Mouse (Mus musculus): ENCODE data around the gene Ccdc187. TPM values are rescaled to one million over a fixed set of nuclear protein-coding genes. Genes with fewer than 3 reads are reported as not detected.

Ccdc187 gene
- polyA plus RNA-seq, 1 experiment, result 2.2 TPM

GRCm38 (mm10) chr2:26264646-26265045, 29.7 kb downstream of the Ccdc187 start:
- H3K27ac ChIP-seq (ENCODE audit: insufficient read depth, low read length), result no peak overlapping the region
- no peak overlapping the region for H3K4me3 ChIP-seq (ENCODE audit: insufficient read depth, low read length)
- H3K4me1 ChIP-seq (ENCODE audit: control insufficient read depth, insufficient read depth, low read length), result no peaks in the 10 kb centered on the region
- TF ChIP-seq CTCF (IDR thresholded peaks at IDR 0.05; ENCODE audit: extremely low read depth, insufficient read depth, low read length) (no peak), POLR2A (IDR thresholded peaks at IDR 0.05; ENCODE audit: extremely low read depth, insufficient read depth, low read length) (no peak)

DNA sequence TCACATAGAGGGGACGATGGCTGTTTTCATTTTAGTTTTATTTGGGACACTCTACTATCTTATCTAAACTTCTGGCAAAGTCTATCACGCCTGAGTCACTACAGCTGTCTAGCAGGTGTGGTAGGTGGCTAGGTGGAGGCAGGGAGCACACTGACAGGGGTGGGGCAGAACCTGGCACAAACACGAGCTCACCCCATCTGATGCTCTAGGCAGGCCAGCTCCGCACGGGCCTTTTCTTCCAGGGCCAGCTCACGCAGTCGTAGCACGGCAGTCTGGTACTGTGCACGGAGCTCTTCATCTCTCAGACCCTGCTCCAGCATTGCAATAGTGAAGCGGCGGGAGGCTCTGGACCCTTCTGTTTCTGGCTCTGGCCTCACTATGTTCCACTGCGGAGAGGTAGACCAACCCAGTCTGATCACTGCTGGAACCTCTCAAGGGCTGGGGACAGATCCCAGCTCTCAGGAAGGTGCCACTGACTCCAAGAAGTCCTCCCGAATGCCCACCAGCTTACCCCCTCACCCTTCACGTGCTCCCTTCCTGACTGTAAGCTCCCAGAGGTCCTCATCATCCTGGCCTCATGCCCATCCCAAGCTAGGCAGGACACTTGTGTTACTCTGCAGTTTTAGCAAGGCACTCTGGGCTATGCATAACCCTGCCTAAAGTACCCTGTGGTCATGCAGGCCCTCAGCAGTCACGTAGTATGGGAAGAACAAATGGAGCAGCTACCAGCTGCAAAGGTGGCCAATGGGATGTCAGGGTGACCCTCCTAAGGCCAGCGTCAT, 36.9 kb downstream of the Ccdc187 start:
- Histone ChIP-seq H3K4me1 (ENCODE audit: control insufficient read depth, insufficient read depth, low read length) (no peaks in the 10 kb centered on the region), H3K4me3 (ENCODE audit: insufficient read depth, low read length) (no peak overlapping the region), H3K27ac (ENCODE audit: insufficient read depth, low read length) (no peak overlapping the region)
- TF ChIP-seq POLR2A (IDR thresholded peaks at IDR 0.05; ENCODE audit: extremely low read depth, insufficient read depth, low read length) (no peak), CTCF (IDR thresholded peaks at IDR 0.05; ENCODE audit: extremely low read depth, insufficient read depth, low read length) (no peak)

GRCm38 (mm10) chr2:26254816-26255215, 39.5 kb downstream of the Ccdc187 start:
- TF ChIP-seq CTCF (IDR thresholded peaks at IDR 0.05; ENCODE audit: extremely low read depth, insufficient read depth, low read length), result no peak
- no peak for TF ChIP-seq POLR2A (IDR thresholded peaks at IDR 0.05; ENCODE audit: extremely low read depth, insufficient read depth, low read length)
- Histone ChIP-seq H3K4me1 (ENCODE audit: control insufficient read depth, insufficient read depth, low read length) (no peaks in the 10 kb centered on the region), H3K4me3 (ENCODE audit: insufficient read depth, low read length) (no peak overlapping the region), H3K27ac (ENCODE audit: insufficient read depth, low read length) (no peak overlapping the region)

- TF ChIP-seq POLR2A (IDR thresholded peaks at IDR 0.05; ENCODE audit: extremely low read depth, insufficient read depth, low read length) (no peak), CTCF (IDR thresholded peaks at IDR 0.05; ENCODE audit: extremely low read depth, insufficient read depth, low read length) (no peak)
- Histone ChIP-seq H3K4me3 (ENCODE audit: insufficient read depth, low read length) (no peak overlapping the region), H3K27ac (ENCODE audit: insufficient read depth, low read length) (no peak overlapping the region), H3K4me1 (ENCODE audit: control insufficient read depth, insufficient read depth, low read length) (no peaks in the 10 kb centered on the region)
Observed at GRCm38 (mm10) chr2:26252514-26253206, 41.7 kb downstream of the Ccdc187 start.

GRCm38 (mm10) chr2:26247531-26247930, 46.8 kb downstream of the Ccdc187 start:
- no peak for TF ChIP-seq POLR2A (IDR thresholded peaks at IDR 0.05; ENCODE audit: extremely low read depth, insufficient read depth, low read length)
- TF ChIP-seq CTCF (IDR thresholded peaks at IDR 0.05; ENCODE audit: extremely low read depth, insufficient read depth, low read length), result no peak
- Histone ChIP-seq H3K4me1 (ENCODE audit: control insufficient read depth, insufficient read depth, low read length) (no peaks in the 10 kb centered on the region), H3K27ac (ENCODE audit: insufficient read depth, low read length) (no peak overlapping the region), H3K4me3 (ENCODE audit: insufficient read depth, low read length) (no peak overlapping the region)

- no peak overlapping the region for H3K27ac ChIP-seq (ENCODE audit: insufficient read depth, low read length)
- H3K4me3 ChIP-seq (ENCODE audit: insufficient read depth, low read length), result no peak overlapping the region
- H3K4me1 ChIP-seq (ENCODE audit: control insufficient read depth, insufficient read depth, low read length), result no peaks in the 10 kb centered on the region; the same call in 1 of the 2 replicates
- TF ChIP-seq POLR2A (IDR thresholded peaks at IDR 0.05; ENCODE audit: extremely low read depth, insufficient read depth, low read length), result no peak
- no peak for TF ChIP-seq CTCF (IDR thresholded peaks at IDR 0.05; ENCODE audit: extremely low read depth, insufficient read depth, low read length)
Observed at GRCm38 (mm10) chr2:26240841-26241240, 53.5 kb downstream of the Ccdc187 start.

- no peak overlapping the region for H3K27ac ChIP-seq (ENCODE audit: insufficient read depth, low read length)
- no peaks in the 10 kb centered on the region; the same call in 1 of the 2 replicates for H3K4me1 ChIP-seq (ENCODE audit: control insufficient read depth, insufficient read depth, low read length)
- no peak overlapping the region for H3K4me3 ChIP-seq (ENCODE audit: insufficient read depth, low read length)
- TF ChIP-seq POLR2A (IDR thresholded peaks at IDR 0.05; ENCODE audit: extremely low read depth, insufficient read depth, low read length) (no peak), CTCF (IDR thresholded peaks at IDR 0.05; ENCODE audit: extremely low read depth, insufficient read depth, low read length) (no peak)
Observed at GRCm38 (mm10) chr2:26240330-26240729, 54.0 kb downstream of the Ccdc187 start.

DNA sequence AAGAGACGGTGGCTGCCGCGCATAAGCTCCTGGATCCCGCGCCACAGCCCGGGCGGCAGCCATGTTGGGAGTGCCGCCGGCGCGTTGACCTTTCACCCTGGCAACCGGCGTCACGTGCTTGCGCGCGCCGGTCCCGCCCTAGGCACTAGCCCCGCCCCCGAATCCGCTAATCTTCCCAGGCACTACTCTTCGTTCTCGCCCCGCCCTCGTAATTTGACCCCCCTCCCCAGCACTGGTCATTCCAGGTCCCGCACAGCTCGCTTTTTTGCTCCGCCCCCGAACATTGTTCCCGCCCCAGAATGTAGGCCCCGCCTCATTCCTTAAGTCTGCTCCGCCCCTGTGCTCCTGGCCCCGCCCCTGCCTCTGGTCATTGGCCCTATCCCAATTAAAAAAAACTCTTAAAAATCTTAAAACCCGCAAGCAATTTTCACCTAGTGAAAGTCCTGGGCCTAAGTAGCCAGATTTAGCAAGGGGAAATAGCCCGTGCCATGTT, 57.0 kb downstream of the Ccdc187 start, which contains the start of gene Qsox2:
TSS of gene Qsox2 (minus strand) at position 236 of the 493 bp plus-strand sequence.
- H3K4me1 ChIP-seq (ENCODE audit: control insufficient read depth, insufficient read depth, low read length), result peaks cover 5% of the 10 kb centered on the region; the same call in 1 of the 2 replicates

GRCm38 (mm10) chr2:26236681-26237289, 57.6 kb downstream of the Ccdc187 start:
- Histone ChIP-seq H3K4me3 (ENCODE audit: insufficient read depth, low read length) (peak overlapping the region; percentile 49), H3K4me1 (ENCODE audit: control insufficient read depth, insufficient read depth, low read length) (peaks cover 7% of the 10 kb centered on the region), H3K27ac (ENCODE audit: insufficient read depth, low read length) (no peak overlapping the region)
- TF ChIP-seq POLR2A (IDR thresholded peaks at IDR 0.05; ENCODE audit: extremely low read depth, insufficient read depth, low read length) (no peak), CTCF (IDR thresholded peaks at IDR 0.05; ENCODE audit: extremely low read depth, insufficient read depth, low read length) (no peak)

More for the DNA sequence above, 57.0 kb downstream of the Ccdc187 start, which contains the start of gene Qsox2:
- peak; percentile 67; the same call in 1 of the 2 replicates for TF ChIP-seq POLR2A (IDR thresholded peaks at IDR 0.05; ENCODE audit: extremely low read depth, insufficient read depth, low read length)
- no peak for TF ChIP-seq CTCF (IDR thresholded peaks at IDR 0.05; ENCODE audit: extremely low read depth, insufficient read depth, low read length)
- Histone ChIP-seq H3K27ac (ENCODE audit: insufficient read depth, low read length) (no peak within 1 kb of the TSS), H3K4me3 (ENCODE audit: insufficient read depth, low read length) (peak within 1 kb of the TSS; percentile 49)
